Comparison of ENCODE assay signal across 34 mouse cellular contexts in genomic region chr7:43880912-43881311, GRCm38 (mm10). TPM values are rescaled to one million over a fixed set of nuclear protein-coding genes. Genes with fewer than 3 reads are reported as not detected.
A peak's percentile ranks its signal among the peaks of the same experiment; 100 is the strongest.
DNase-seq lines count a peak whose midpoint lies in the region; ATAC-seq lines count a peak whose summit lies in the region.
"Had no signal": no experiment of that assay in that cellular context is flagged by ENCODE, and none has a peak within 500 bp of the region (broad histone marks: within the 10 kb centered on the region; RNA-seq: fewer than 3 reads in every experiment).

Gene Klk4, plus strand, starts transcription at chr7:43881160.

- no peak within 1 kb of the TSS for H3K9ac ChIP-seq in midbrain, embryonic 13.5 days (replicated peaks)
- H3K9ac ChIP-seq in midbrain, embryonic 16.5 days (ENCODE audit: low read depth, low read length), result no peak within 1 kb of the TSS
- H3K9ac ChIP-seq: embryonic facial prominence, embryonic 13.5 days; forebrain, postnatal 0 days; hindbrain, embryonic 13.5 days; intestine, embryonic 15.5 days had no signal

- intact Hi-C loops in heart, postnatal 36 days (cut with DNase I), result no loop called here

- DNase-seq in heart, adult 11 months, result peak; percentile 31
- no peak for DNase-seq in heart, postnatal 36 days
- peak; percentile 25 for DNase-seq in embryonic facial prominence, embryonic 10.5 days (ENCODE audit: low spot score)
- DNase-seq in mesoderm, embryonic 11.5 days (ENCODE audit: low read depth, low spot score), result peak; percentile 27
- DNase-seq in cerebellum, postnatal 36 days, result no peak
- DNase-seq in spleen, adult 18-20 months, result no peak
- DNase-seq: adrenal gland, adult 8-10 months; adrenal gland, postnatal 25 days; cerebellum, adult 11-12 months; cerebellum, adult 8-10 months; cerebellum, postnatal 10 days; forebrain, postnatal 0 days; gastrocnemius, adult 2 months; gastrocnemius, postnatal 14 days; heart, adult 18-20 months; kidney, adult 11 months had no signal

- 0 out of 2 replicates have a peak, but pooled peaks cover 7% of the 10 kb centered on the region for H3K4me1 ChIP-seq in midbrain, embryonic 13.5 days (replicated peaks)
- no peaks in the 10 kb centered on the region for H3K4me1 ChIP-seq in midbrain, embryonic 16.5 days (ENCODE audit: control insufficient read depth, insufficient read depth, low read length)
- peaks cover 20% of the 10 kb centered on the region for H3K4me1 ChIP-seq in embryonic facial prominence, embryonic 10.5 days
- H3K4me1 ChIP-seq: heart, embryonic 10.5 days; intestine, embryonic 15.5 days had no signal

- no peak within 1 kb of the TSS for H3K27ac ChIP-seq in midbrain, embryonic 13.5 days
- H3K27ac ChIP-seq in midbrain, embryonic 16.5 days (ENCODE audit: low read length), result no peak within 1 kb of the TSS
- no peak within 1 kb of the TSS for H3K27ac ChIP-seq in embryonic facial prominence, embryonic 10.5 days (replicated peaks)
- H3K27ac ChIP-seq: embryonic facial prominence, embryonic 13.5 days; forebrain, embryonic 10.5 days; heart, embryonic 10.5 days; hindbrain, embryonic 10.5 days; hindbrain, embryonic 13.5 days; intestine, embryonic 15.5 days had no signal

- H3K4me3 ChIP-seq in midbrain, embryonic 13.5 days (replicated peaks), result no peak within 1 kb of the TSS
- H3K4me3 ChIP-seq in midbrain, embryonic 16.5 days (ENCODE audit: low read depth, low read length), result no peak within 1 kb of the TSS
- no peak within 1 kb of the TSS for H3K4me3 ChIP-seq in embryonic facial prominence, embryonic 10.5 days
- H3K4me3 ChIP-seq: embryonic facial prominence, embryonic 13.5 days; forebrain, embryonic 10.5 days; gastrocnemius, adult 2 months; heart, embryonic 10.5 days; hindbrain, embryonic 10.5 days; hindbrain, embryonic 13.5 days; intestine, embryonic 15.5 days had no signal

- H3K27me3 ChIP-seq in midbrain, embryonic 13.5 days, result peaks cover 3% of the 10 kb centered on the region; the same call in 1 of the 2 replicates
- no peaks in the 10 kb centered on the region for H3K27me3 ChIP-seq in midbrain, embryonic 16.5 days (ENCODE audit: control insufficient read depth, insufficient read depth, low read depth, low read length)
- peaks cover 18% of the 10 kb centered on the region for H3K27me3 ChIP-seq in embryonic facial prominence, embryonic 10.5 days (replicated peaks; ENCODE audit: low read depth, poor library complexity, severe bottlenecking)
- H3K27me3 ChIP-seq: Patski had no signal

- peaks cover 4% of the 10 kb centered on the region; the same call in 1 of the 2 replicates for H3K9me3 ChIP-seq in midbrain, embryonic 13.5 days
- no peaks in the 10 kb centered on the region for H3K9me3 ChIP-seq in midbrain, embryonic 16.5 days (replicated peaks; ENCODE audit: control insufficient read depth, low read length, poor library complexity, severe bottlenecking)
- H3K9me3 ChIP-seq in embryonic facial prominence, embryonic 10.5 days, result 0 out of 2 replicates have a peak, but pooled peaks cover 2% of the 10 kb centered on the region
- H3K9me3 ChIP-seq: embryonic facial prominence, embryonic 13.5 days; forebrain, embryonic 10.5 days; heart, embryonic 10.5 days; hindbrain, embryonic 10.5 days; hindbrain, embryonic 13.5 days; intestine, embryonic 15.5 days had no signal

- H3K36me3 ChIP-seq in midbrain, embryonic 13.5 days, result no peaks in the 10 kb centered on the region
- H3K36me3 ChIP-seq in midbrain, embryonic 16.5 days (ENCODE audit: control insufficient read depth, insufficient read depth, low read length), result no peaks in the 10 kb centered on the region
- no peaks in the 10 kb centered on the region for H3K36me3 ChIP-seq in embryonic facial prominence, embryonic 10.5 days (replicated peaks)
- H3K36me3 ChIP-seq: embryonic facial prominence, embryonic 13.5 days; forebrain, embryonic 10.5 days; heart, embryonic 10.5 days; hindbrain, embryonic 10.5 days; hindbrain, embryonic 13.5 days; intestine, embryonic 15.5 days had no signal

- 0 out of 2 replicates have a peak, but pooled peaks have one; percentile 25 for ATAC-seq in midbrain, embryonic 13.5 days
- no peak for ATAC-seq in midbrain, embryonic 16.5 days
- ATAC-seq: CD4-positive, CD25-positive, alpha-beta regulatory T cell, adult 4 months; forebrain, embryonic 14.5 days; forebrain, postnatal 0 days; hindbrain, embryonic 16.5 days; intestine, embryonic 15.5 days; Patski had no signal

- WGBS in midbrain, embryonic 13.5 days, result 3% methylated on average over 3 of the region's 3 CpGs
- WGBS in midbrain, embryonic 16.5 days, result 6% methylated on average over 3 of the region's 3 CpGs
- WGBS in embryonic facial prominence, embryonic 10.5 days, result 11% methylated on average over 3 of the region's 3 CpGs

- H3K4me2 ChIP-seq in midbrain, embryonic 13.5 days (replicated peaks), result no peak within 1 kb of the TSS
- no peak within 1 kb of the TSS for H3K4me2 ChIP-seq in midbrain, embryonic 16.5 days (ENCODE audit: low read length)
- H3K4me2 ChIP-seq: embryonic facial prominence, embryonic 13.5 days; hindbrain, embryonic 13.5 days; intestine, embryonic 15.5 days had no signal

RNA-seq across cellular contexts. Expression of gene Klk4, which starts in this region (rescaled TPM):
- total RNA-seq in heart, postnatal 36 days (2021), result not detected
- polyA plus RNA-seq in midbrain, embryonic 13.5 days (2015; fragmentation: Nextera tagmentation; extraction: Ambion mirVana), result not detected in 2 replicates
- polyA plus RNA-seq in midbrain, embryonic 16.5 days (2015; fragmentation: Nextera tagmentation; extraction: Ambion mirVana), result 0.39 TPM in 1 of 2 replicates, not detected in the other
- polyA plus RNA-seq in embryonic facial prominence, embryonic 10.5 days (2016; fragmentation: Nextera tagmentation; extraction: Ambion mirVana), result not detected in 2 replicates
- total RNA-seq: adrenal gland, adult 8-10 months; adrenal gland, postnatal 25 days; ES-E14; gastrocnemius, adult 2 months; gastrocnemius, postnatal 14 days; heart, adult 18-20 months; heart, postnatal 25 days had no signal
- polyA plus RNA-seq: C2C12; CD4-positive, CD25-positive, alpha-beta regulatory T cell, adult 4 months; forebrain, embryonic 10.5 days; frontal cortex, adult 2 months; heart, embryonic 14.5 days; heart, postnatal 0 days; intestine, embryonic 15.5 days; Patski had no signal

Comparison
In these comparisons a context has a peak if more than half of its experiments do, and no peak if none do; other contexts are left out.
1. DNase-seq: peak in heart, adult 11 months (single experiment) and mesoderm, embryonic 11.5 days (single experiment); none in heart, postnatal 36 days (0 of 2), cerebellum, postnatal 36 days (0 of 2) and spleen, adult 18-20 months (0 of 2).
2. Peak in ATAC-seq in midbrain, embryonic 13.5 days; RNA of the gene not detected or under 1 TPM.
3. Peak in DNase-seq in embryonic facial prominence, embryonic 10.5 days; RNA of the gene not detected or under 1 TPM.